Mouse (Mus musculus): ENCODE measurements around the gene Klhl33. TPM values are rescaled to one million over a fixed set of nuclear protein-coding genes. Genes with fewer than 3 reads are reported as not detected.

Klhl33 gene
- polyA plus RNA-seq, 1 experiment from 2014 or later, result 0.68 TPM

- Histone ChIP-seq H3K4me2 (ENCODE audit: low read length) (no peak overlapping the region), H3K4me1 (replicated peaks; ENCODE audit: control insufficient read depth, insufficient read depth, low read length) (peaks cover 14% of the 10 kb centered on the region), H3K36me3 (ENCODE audit: control insufficient read depth, insufficient read depth) (no peaks in the 10 kb centered on the region), H3K9me3 (ENCODE audit: control insufficient read depth, low read length) (no peaks in the 10 kb centered on the region), H3K27ac (ENCODE audit: low read length) (no peak overlapping the region), H3K27me3 (replicated peaks; ENCODE audit: control insufficient read depth, insufficient read depth, low read length) (no peaks in the 10 kb centered on the region), H3K9ac (replicated peaks; ENCODE audit: low read depth, low read length) (no peak overlapping the region), H3K4me3 (replicated peaks; ENCODE audit: low read length) (no peak overlapping the region)
- 83% methylated on average over 22 of the region's 22 CpGs for WGBS
- no peak for ATAC-seq
Observed at GRCm38 (mm10) chr14:50892541-50893459, 4.5 kb downstream of the Klhl33 start.

- Histone ChIP-seq H3K36me3 (ENCODE audit: control insufficient read depth, insufficient read depth) (no peaks in the 10 kb centered on the region), H3K9ac (replicated peaks; ENCODE audit: low read depth, low read length) (no peak overlapping the region), H3K9me3 (ENCODE audit: control insufficient read depth, low read length) (no peaks in the 10 kb centered on the region), H3K27ac (ENCODE audit: low read length) (no peak overlapping the region), H3K27me3 (replicated peaks; ENCODE audit: control insufficient read depth, insufficient read depth, low read length) (no peaks in the 10 kb centered on the region), H3K4me2 (ENCODE audit: low read length) (no peak overlapping the region), H3K4me1 (replicated peaks; ENCODE audit: control insufficient read depth, insufficient read depth, low read length) (peaks cover 13% of the 10 kb centered on the region), H3K4me3 (replicated peaks; ENCODE audit: low read length) (no peak overlapping the region)
- 90% methylated on average over 7 of the region's 7 CpGs for WGBS
- no peak for ATAC-seq
Observed at GRCm38 (mm10) chr14:50892091-50892490, 5.2 kb downstream of the Klhl33 start.

DNA sequence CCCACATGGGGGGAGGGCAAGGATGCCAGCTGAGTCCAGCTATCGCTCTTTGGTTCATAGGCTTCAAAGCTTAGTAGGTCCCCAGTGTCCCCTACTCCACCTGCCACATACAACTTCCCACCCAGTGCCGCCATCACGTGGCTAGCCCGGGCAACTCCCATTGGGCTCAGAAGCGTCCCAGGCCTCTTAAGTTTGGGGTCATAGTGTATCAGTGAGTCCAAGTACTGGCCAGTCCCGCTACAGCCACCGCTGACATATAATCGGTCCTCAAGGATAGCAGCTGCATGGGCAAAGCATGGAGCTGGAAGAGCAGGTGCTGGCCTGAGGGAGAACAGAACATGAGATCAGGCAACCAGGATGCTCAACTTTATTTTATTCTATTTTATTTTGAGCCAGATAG, 5.7 kb downstream of the Klhl33 start:
- no peaks in the 10 kb centered on the region for H3K9me3 ChIP-seq (ENCODE audit: control insufficient read depth, low read length)
- H3K9ac ChIP-seq (replicated peaks; ENCODE audit: low read depth, low read length), result no peak overlapping the region
- no peak overlapping the region for H3K4me3 ChIP-seq (replicated peaks; ENCODE audit: low read length)
- ATAC-seq, result no peak
- peaks cover 8% of the 10 kb centered on the region for H3K4me1 ChIP-seq (replicated peaks; ENCODE audit: control insufficient read depth, insufficient read depth, low read length)
- no peak overlapping the region for H3K4me2 ChIP-seq (ENCODE audit: low read length)
- H3K27ac ChIP-seq (ENCODE audit: low read length), result no peak overlapping the region
- no peaks in the 10 kb centered on the region for H3K36me3 ChIP-seq (ENCODE audit: control insufficient read depth, insufficient read depth)
- H3K27me3 ChIP-seq (replicated peaks; ENCODE audit: control insufficient read depth, insufficient read depth, low read length), result no peaks in the 10 kb centered on the region
- 89% methylated on average over 8 of the region's 8 CpGs for WGBS

- no peak overlapping the region for H3K9ac ChIP-seq (replicated peaks; ENCODE audit: low read depth, low read length)
- WGBS, result 87% methylated on average over 6 of the region's 6 CpGs
- no peak overlapping the region for H3K4me3 ChIP-seq (replicated peaks; ENCODE audit: low read length)
- no peak overlapping the region for H3K27ac ChIP-seq (ENCODE audit: low read length)
- H3K9me3 ChIP-seq (ENCODE audit: control insufficient read depth, low read length), result no peaks in the 10 kb centered on the region
- H3K27me3 ChIP-seq (replicated peaks; ENCODE audit: control insufficient read depth, insufficient read depth, low read length), result no peaks in the 10 kb centered on the region
- no peaks in the 10 kb centered on the region for H3K36me3 ChIP-seq (ENCODE audit: control insufficient read depth, insufficient read depth)
- H3K4me1 ChIP-seq (replicated peaks; ENCODE audit: control insufficient read depth, insufficient read depth, low read length), result no peaks in the 10 kb centered on the region
- H3K4me2 ChIP-seq (ENCODE audit: low read length), result no peak overlapping the region
- no peak for ATAC-seq
Observed at GRCm38 (mm10) chr14:50876236-50876950, 20.9 kb downstream of the Klhl33 start.

DNA sequence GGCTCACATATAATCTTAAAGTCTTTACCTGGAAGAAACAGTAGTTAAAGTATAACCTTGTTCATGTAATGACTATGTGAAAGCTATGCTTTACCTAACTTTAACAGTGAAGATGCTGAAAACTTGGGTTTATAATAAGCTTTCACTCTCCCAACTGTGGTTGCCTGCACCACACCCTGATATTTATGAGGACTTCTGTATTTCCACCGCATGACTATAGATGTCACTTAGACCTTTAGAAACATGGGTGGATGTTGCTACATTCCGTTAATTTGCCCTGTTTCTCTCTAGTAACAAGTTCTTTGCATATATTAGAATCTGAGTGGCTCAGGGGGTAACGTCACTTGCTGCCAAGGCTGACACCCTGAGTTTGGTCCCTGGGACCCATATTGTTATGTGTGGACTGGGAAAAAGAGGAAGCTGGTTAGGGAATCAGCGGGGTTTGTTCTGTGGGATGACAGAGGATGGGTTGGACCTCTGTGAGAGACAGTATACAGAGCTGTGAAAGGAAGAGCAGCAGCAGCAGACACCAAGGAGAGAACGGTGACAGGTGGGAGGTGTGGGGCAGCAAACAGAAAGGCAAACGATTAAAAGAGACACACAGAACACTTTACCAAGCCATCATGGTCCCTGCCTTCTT, 21.6 kb downstream of the Klhl33 start:
- no peak overlapping the region for H3K9ac ChIP-seq (replicated peaks; ENCODE audit: low read depth, low read length)
- H3K4me3 ChIP-seq (replicated peaks; ENCODE audit: low read length), result no peak overlapping the region
- H3K27ac ChIP-seq (ENCODE audit: low read length), result no peak overlapping the region
- peaks cover 2% of the 10 kb centered on the region for H3K4me1 ChIP-seq (replicated peaks; ENCODE audit: control insufficient read depth, insufficient read depth, low read length)
- no peaks in the 10 kb centered on the region for H3K36me3 ChIP-seq (ENCODE audit: control insufficient read depth, insufficient read depth)
- no peak overlapping the region for H3K4me2 ChIP-seq (ENCODE audit: low read length)
- ATAC-seq, result no peak
- WGBS, result 80% methylated on average over 6 of the region's 6 CpGs
- no peaks in the 10 kb centered on the region for H3K9me3 ChIP-seq (ENCODE audit: control insufficient read depth, low read length)
- no peaks in the 10 kb centered on the region for H3K27me3 ChIP-seq (replicated peaks; ENCODE audit: control insufficient read depth, insufficient read depth, low read length)

DNA sequence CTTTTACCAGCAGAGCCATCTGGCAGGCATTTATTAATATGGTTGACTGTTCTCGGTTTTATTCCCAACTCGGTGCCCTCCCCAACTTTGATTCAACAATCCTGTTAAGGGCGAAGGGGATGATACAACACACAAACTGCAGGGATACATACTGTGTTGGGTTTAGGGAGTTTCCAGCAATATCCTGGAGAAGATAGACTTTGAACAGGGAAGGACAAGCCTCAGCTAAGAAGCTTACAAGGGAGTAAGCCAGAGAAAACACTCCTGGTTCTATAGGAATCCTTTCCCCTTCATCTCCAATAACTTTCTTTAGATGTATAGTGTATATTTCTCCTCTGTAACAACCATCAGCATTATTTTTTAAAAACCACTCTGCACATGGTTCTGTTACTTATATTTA, 22.1 kb downstream of the Klhl33 start:
- peaks cover 7% of the 10 kb centered on the region for H3K4me1 ChIP-seq (replicated peaks; ENCODE audit: control insufficient read depth, insufficient read depth, low read length)
- no peaks in the 10 kb centered on the region for H3K36me3 ChIP-seq (ENCODE audit: control insufficient read depth, insufficient read depth)
- no peaks in the 10 kb centered on the region for H3K9me3 ChIP-seq (ENCODE audit: control insufficient read depth, low read length)
- H3K27me3 ChIP-seq (replicated peaks; ENCODE audit: control insufficient read depth, insufficient read depth, low read length), result no peaks in the 10 kb centered on the region
- no peak overlapping the region for H3K9ac ChIP-seq (replicated peaks; ENCODE audit: low read depth, low read length)
- no peak overlapping the region for H3K4me2 ChIP-seq (ENCODE audit: low read length)
- no peak overlapping the region for H3K4me3 ChIP-seq (replicated peaks; ENCODE audit: low read length)
- no peak for ATAC-seq
- H3K27ac ChIP-seq (ENCODE audit: low read length), result no peak overlapping the region
- 88% methylated on average over 3 of the region's 3 CpGs for WGBS

GRCm38 (mm10) chr14:50871284-50871683, 26.0 kb downstream of the Klhl33 start:
- H3K4me2 ChIP-seq (ENCODE audit: low read length), result no peak overlapping the region
- no peak for ATAC-seq
- H3K9ac ChIP-seq (replicated peaks; ENCODE audit: low read depth, low read length), result no peak overlapping the region
- WGBS, result 96% methylated on average over 2 of the region's 2 CpGs
- H3K27me3 ChIP-seq (replicated peaks; ENCODE audit: control insufficient read depth, insufficient read depth, low read length), result no peaks in the 10 kb centered on the region
- H3K9me3 ChIP-seq (ENCODE audit: control insufficient read depth, low read length), result no peaks in the 10 kb centered on the region
- no peak overlapping the region for H3K4me3 ChIP-seq (replicated peaks; ENCODE audit: low read length)
- H3K27ac ChIP-seq (ENCODE audit: low read length), result no peak overlapping the region
- H3K4me1 ChIP-seq (replicated peaks; ENCODE audit: control insufficient read depth, insufficient read depth, low read length), result peaks cover 8% of the 10 kb centered on the region
- no peaks in the 10 kb centered on the region for H3K36me3 ChIP-seq (ENCODE audit: control insufficient read depth, insufficient read depth)

GRCm38 (mm10) chr14:50870805-50871143, 26.5 kb downstream of the Klhl33 start:
- 37% methylated on average over 5 of the region's 5 CpGs for WGBS
- H3K36me3 ChIP-seq (ENCODE audit: control insufficient read depth, insufficient read depth), result no peaks in the 10 kb centered on the region
- H3K27ac ChIP-seq (ENCODE audit: low read length), result no peak overlapping the region
- H3K4me1 ChIP-seq (replicated peaks; ENCODE audit: control insufficient read depth, insufficient read depth, low read length), result peaks cover 8% of the 10 kb centered on the region
- no peak for ATAC-seq
- peak overlapping the region; percentile 72 for H3K4me2 ChIP-seq (ENCODE audit: low read length)
- peak overlapping the region; percentile 49 for H3K4me3 ChIP-seq (replicated peaks; ENCODE audit: low read length)
- H3K27me3 ChIP-seq (replicated peaks; ENCODE audit: control insufficient read depth, insufficient read depth, low read length), result no peaks in the 10 kb centered on the region
- peak overlapping the region; percentile 59 for H3K9ac ChIP-seq (replicated peaks; ENCODE audit: low read depth, low read length)
- no peaks in the 10 kb centered on the region for H3K9me3 ChIP-seq (ENCODE audit: control insufficient read depth, low read length)
